Mouse (Mus musculus): ENCODE results near the gene Rps2.

DNA sequence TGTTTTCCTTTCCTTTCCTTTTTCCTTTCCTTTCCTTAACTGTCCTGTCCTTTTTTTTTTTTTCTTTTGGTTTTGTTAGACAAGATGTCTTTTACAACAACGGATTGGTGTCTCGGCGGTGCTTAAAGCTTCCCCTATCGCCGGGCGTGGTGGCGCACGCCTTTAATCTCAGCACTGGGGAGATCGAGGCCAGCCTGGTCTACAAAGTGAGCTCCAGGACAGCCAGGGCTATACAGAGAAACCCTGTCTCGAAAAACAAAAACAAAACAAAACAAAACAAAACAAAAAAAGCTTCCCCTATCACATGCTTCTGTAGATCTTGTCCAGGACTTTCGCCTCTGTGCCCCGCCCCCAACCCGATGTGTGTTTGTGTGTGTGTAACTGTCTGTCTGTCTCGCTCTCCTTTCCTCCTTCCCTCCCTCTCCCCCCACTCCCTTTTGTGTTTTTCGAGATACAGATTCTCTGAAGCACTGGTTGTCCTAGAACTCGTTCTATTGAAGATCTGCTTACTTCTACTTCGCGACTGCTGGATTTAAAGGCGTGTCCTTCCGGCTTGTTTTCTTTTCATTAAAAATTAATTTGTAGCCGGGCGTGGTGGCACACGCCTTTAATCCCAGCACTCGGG is 10.0 kb upstream of the Rps2 start:
- no peak for TF ChIP-seq POLR2A (IDR thresholded peaks at IDR 0.05; ENCODE audit: insufficient read depth, low read depth, low read length)
- no peak for TF ChIP-seq CTCF (IDR thresholded peaks at IDR 0.05; ENCODE audit: insufficient read depth, low read depth, low read length)

Measured in olfactory bulb, adult 2 months (tissue).